Mouse (Mus musculus) gonadal fat pad, adult 2 months (tissue): Measurements from ENCODE around the gene Epo. TPM values are rescaled to one million over a fixed set of nuclear protein-coding genes. Genes with fewer than 3 reads are reported as not detected.

Experiments
- DNase-seq: peaks from one replicate; pipeline ENCODE4 v3.0.0-alpha.2; 2012; ENCODE audit warnings: low read depth
- polyA plus RNA-seq: library from polyadenylated mRNA; depleted of rRNA; stranded (reverse); fragments of >200 nt; gene quantifications from 2 replicates; pipeline ENCODE4 v1.2.3, GENCODE M21; 2012; rRNA removed

The Epo gene
- polyA plus RNA-seq, result not detected in 2 replicates

DNA sequence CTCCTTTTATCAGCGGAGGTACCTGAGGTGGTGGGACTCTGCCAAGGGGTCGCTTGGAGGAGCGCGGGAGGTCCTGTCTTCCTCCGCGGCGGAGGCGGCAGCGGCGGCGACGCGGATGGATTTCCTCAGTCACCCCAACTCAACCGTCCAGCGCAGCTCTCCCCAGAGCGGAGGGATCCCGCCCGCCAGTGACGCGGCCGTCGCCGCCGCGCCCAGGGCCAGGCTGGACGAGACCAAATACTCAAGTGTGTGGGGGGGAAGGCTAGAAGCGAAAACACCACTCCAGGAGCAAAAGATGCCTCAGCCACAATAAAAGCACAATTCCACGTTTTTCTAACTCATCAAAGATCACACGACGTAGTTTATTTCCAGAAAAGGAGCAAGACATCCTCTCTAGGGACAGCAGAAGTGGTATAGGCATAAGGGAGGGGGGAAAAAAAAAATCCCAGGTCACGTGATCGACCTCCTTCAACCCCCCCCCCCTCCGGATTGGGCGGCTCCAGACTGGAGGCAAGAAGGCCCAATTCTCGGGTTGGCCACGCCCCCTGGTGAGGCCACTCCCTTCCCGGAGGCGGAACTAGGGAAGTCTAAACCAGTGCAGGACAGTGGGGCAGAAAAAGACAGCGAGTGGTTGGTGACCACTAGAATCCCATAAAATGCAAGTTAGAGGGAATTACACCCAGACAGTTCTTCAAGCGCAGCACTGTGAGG, at the start of gene Epo, which contains the start of gene Gnb2:
TSS of gene Epo (minus strand) at position 126 of the 711 bp plus-strand sequence.
TSS of gene Gnb2 (minus strand) at position 394 of the 711 bp plus-strand sequence.
- peak; percentile 75 for DNase-seq

DNA sequence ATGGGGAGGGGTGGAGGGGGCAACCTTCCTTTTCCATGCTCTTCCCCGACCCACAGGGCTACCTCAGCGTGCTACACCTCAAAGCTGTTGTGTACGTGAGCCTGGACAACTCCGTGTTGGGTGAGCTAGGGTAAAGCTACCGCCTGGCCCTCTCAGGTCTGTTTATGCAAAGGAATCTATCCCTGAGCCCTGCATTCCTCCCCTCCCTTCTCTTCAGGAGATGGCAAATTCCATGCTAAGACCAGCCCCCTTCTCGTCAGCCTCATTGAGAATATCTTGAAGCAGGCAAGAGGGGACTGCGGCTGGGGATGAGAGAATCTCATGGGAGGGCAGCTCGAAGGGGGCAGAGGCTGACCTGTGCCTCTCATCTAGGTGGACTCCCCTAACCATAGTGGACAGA, 49.7 kb upstream of the Epo start:
- no peak for DNase-seq

DNA sequence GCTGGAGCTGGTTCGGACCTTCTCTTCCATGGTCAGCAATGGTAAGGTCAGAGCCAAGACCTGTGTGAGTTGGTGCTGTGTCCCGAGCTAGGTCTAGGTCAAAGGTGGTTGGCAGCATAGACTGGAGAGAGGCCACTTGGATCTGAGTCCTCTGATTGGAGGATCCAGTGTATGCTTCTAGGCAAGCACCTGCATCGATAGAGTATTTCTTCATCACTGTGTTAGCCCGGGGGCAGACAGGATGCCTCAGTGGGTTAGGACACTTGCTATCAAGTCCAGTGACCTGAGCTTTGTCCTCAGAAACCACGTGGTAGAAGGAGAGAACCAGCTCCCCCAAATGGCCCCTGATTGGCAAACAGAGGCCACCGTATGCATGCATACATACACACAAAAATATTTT, 47.2 kb upstream of the Epo start:
- no peak for DNase-seq

DNA sequence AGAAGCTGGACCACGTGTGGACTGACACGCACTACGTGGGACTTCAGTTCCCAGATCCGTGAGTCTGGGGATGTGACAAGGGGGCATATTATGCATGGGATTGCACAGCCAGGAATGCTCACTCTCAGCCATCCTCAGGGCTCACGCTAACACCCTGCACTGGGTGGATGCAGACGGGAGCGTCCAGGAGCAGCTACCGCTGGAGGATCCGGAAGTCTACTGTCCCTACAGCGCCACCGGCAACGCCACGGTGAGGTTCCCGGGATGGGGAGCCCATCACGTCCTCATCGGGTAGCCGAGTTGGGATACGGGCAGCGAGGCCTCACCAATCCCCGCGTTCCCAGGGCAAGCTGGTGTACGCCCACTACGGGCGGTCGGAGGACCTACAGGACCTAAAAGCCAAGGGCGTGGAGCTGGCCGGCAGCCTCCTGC, 41.4 kb upstream of the Epo start:
- DNase-seq, result no peak

DNA sequence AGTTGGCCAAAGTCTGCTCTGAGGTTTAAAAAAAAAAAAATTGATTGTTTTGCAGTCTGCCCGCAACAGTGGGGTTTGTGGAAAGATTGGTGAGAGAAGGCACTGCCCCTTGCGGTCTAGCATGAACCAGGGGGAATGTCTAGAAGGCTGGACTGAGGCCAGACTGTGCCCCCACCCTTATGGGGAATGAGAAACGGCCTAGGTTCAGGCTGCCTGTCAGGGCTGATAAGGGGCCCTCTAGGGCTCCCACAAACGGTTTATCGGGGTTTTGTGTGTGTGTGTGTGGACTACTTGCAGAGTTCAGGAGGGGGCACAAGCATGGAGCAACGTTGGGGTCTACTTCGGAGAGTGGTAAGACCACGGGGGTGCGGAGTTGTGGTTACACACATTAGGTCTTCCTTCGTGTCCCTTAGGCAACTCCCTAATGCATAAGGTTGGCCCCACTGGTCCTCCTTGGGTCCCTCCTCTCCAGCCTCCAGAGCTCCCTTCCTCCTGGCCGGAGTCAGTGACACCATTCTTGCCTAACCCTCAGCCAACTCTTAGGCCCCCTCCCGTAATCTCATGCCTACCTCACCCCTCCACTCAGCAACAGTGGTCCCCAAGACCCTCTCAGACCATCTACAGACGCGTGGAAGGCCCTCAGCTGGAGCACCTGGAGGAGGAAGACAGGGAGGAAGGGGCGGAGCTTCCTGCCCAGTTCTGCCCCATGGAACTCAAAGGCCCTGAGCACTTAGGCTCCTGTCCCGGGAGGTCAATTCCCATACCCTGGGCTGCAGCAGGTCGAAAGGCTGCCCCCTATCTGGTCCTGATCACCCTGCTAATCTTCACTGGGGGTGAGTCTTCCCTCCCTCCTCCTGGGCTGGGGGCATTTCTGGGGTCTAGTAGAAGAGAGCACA, 37.9 kb upstream of the Epo start:
- no peak for DNase-seq

DNA sequence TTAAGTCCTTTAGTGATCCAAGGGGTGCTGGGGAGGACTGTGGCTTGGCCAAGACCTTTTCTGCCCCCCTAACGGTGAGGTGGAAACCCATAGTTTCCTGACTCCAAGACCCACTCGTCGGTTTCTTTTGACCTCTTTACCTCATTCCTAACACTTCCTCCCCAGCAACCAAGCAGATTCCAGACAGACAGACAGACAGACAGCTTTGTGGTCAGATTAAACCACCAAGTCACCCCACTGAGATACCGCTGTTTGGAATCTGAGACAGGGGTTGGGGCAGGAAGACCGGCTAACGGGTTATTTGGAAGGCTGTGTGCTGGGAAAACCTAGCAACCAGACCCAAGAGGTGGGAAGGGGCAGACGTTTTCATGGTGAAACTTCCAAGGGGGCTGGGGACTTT, 37.1 kb upstream of the Epo start:
- no peak for DNase-seq

DNA sequence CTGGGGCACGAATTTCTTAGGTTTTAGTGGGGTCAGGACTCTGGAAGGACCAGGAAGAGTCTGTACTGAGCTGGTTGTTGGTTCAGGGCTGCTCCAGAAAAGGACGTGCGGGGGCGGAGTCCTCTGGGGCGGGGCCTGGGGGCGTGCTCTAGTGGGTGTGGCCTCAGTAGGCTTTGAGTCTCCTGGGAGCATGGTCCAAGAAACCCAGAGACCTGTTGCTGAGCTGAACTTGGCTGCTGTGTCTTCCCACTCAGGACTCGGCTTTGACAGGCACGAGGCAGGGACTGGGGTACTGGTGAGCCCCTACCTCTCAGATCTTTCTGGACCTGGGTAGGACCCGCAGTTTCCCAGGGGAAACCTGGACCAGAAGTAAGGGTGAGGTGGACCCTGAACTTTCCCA, 36.6 kb upstream of the Epo start, which contains the start of gene Tfr2:
TSS of gene Tfr2 (plus strand) at position 176 of the 400 bp plus-strand sequence.
- DNase-seq, result no peak

DNA sequence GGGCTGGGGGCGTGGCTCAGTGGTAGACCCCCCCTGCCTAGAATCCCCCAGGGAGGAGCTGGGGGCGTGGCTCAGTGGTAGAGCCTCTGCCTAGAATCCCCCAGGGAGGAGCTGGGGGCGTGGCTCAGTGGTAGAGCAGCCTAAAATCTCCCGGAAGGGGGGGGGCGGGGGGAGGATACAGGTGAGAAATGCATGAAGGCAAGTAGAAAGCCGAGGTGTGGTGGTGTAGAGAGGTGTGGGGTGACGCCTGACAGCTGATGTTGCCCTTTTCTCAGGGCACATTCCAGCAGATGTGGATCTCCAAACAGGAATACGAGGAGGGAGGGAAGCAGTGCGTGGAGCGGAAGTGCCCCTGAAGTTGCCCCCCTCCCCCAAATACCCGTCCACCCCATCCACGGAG, 36.0 kb upstream of the Epo start:
- DNase-seq, result no peak

DNA sequence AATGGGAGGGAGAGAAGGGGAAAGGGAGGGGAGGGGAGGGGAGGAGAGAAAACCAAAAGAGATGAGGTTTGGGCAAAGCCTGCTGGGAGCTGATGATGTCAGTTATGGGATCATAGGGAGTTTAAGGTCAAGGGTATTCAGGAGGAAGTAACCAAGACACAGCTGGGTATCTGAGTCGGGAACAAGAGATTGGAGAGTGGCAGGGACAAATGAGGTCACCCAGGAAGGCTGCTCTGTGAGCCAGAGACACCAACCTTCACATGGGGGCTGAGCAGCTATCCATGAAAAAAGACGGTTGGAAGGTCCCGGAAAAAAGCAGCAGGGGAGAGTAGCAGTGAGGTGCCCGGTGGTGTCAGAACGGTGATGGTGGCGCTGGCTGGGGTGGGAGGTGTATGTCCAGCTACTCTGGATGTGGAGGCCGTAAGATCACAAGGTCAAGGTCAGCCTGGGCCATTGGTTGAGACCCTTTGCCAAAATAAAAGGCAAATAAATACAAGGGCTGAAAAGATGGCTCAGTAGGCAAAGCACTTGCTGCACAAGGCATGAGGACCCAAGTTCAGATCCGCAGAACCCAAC, 35.3 kb upstream of the Epo start:
- DNase-seq, result no peak

DNA sequence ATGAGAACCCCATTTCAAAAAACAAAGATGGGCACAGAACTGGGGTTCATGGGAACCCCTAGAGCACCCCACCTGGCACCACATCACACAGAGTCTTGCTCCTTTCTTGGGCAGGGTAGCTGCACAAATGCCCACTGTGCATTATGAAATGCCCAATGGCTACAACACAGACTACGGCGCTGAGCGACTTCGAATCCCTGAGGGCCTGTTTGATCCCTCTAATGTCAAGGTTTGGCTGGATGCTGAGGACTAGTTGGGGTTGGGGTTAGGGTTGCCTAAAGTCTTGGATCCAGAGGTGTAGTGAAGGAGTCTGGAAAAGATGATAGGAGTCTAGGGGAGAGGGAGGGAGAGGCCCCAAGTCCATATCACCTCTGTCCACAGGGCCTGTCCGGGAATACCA, 33.4 kb upstream of the Epo start:
- no peak for DNase-seq

DNA sequence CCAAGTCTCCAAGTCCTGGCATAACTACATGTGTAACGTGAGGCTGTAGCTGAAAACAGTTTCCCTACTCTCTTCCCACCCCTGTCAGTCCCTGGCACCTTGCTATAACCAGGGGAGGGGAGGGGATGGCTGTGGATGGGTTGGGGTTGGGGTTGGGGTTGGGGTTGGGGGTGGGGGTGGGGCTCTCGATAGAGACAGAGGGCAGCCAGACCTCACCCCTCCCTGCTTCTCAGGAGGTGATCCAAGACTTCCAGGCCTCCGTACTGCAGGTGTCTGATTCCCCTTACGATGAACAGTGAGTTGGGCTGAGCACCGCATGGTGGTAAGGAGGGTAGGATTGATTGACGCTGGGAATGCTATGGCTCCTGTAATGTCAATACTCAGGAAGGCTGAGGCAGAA, 32.7 kb upstream of the Epo start:
- DNase-seq, result no peak

DNA sequence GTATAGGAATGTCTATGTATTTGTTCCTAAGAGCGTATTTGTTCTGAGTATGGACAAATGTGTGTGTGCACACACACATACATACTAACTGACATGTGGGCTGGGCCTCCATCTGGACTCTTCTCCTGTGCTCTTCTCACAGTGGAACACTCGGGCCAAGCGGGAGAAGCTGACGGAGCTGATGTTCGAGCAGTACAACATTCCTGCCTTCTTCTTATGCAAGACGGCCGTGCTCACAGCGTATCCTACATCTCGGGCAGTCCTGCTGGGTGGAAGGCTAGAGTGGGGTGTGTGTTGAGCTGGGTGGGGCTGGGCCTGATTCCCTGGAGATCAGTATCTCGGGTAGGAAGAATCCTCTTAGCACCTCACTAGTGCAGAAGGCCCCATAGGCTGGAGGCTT, 29.9 kb upstream of the Epo start:
- no peak for DNase-seq

DNA sequence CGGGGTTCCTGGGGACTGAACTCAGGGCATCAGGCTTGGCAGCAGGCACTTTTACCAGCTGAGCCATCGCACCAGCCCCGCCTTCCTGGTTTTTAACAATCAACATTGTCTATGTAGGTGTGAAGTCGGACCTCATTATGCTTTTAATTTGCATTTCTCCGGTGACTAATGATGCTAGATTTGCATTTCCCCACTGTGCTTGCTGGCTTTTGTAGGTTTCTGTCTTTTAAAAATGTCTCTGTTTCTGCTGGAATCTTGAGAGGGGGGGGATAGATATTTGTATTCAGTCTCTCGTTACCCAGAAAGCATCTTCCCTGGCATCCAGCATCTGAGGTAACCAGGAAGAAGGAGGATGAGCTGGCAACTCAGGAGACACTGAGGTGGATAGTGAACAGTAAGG, 28.5 kb upstream of the Epo start:
- no peak for DNase-seq

DNA sequence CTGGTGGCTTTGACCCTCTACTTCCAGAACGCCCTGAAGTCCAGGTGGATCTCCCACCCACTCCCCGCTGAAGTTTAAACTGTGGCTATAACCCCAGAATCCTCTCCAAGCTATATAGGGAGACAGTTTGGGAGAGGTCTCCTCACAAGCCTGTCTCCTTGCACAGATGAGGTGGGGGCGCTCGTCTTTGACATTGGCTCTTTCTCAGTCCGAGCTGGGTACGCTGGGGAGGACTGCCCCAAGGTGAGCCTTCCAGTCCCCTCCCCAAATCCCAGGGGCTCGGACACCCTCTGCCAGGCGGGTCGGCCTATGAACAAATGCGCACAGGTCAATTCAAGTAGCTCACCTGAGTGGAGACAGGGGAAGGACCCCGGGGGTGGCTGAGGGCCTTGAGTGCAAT, 20.9 kb upstream of the Epo start:
- DNase-seq, result no peak

DNA sequence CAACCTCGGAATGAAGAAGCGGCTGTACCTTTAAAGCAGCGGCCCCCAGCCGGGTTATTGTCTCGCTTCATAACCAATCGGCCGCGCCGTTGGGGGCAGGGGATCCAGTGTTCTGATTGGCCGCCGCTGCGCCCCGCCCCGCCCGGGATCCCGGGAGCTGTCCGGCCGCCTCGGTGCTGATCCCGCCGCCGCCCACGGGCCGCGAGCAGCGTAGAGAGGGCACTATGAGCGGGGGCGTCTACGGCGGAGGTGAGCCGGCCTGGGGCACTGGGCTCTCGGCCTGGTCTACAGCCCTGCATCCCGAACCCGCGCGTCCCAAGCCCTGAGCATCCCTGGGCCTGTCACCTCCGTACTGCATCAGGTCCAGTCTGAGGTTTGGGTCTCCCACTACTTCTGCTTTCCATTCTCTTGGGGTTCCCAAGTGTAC, 20.4 kb upstream of the Epo start, which contains the start of gene Actl6b:
TSS of gene Actl6b (plus strand) at position 107 of the 427 bp plus-strand sequence.
- no peak for DNase-seq

DNA sequence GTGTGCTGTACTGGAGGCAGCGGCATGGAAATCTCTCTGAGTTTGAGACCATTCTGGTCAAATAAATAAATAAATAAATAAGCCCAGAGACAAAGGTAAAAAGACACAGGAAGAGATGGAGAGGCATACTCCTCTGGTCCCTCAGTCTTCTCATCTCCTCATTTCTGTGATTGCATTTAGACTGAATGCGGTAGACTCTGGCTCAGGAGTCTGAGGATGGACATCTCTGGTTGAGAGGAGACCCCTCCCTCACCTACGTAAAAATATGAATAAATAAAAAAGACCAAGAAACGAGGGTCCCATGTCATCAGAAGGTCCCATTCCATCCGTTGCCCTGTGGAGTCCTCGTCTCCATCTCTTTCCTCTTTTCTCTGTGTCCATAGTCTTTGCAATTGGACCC, 20.0 kb upstream of the Epo start:
- DNase-seq, result no peak

DNA sequence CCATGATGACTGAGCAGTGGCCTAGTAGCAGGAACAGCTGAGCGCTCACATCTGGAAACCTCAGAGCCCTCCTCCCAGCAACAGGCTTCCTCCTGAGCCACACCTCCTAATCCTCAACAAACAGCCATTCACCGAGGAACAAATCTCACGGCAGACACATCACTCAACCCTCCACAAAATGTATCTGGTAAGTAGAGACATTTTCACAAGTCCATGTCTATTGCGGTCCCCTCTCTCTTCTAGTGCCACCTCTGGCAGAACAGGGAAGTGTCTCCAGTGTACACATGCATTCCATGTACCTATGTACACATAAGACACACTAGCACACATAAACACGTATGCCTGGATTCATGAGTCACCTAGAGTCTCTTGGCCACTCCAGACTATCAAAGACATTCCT, 18.1 kb upstream of the Epo start:
- DNase-seq, result no peak

DNA sequence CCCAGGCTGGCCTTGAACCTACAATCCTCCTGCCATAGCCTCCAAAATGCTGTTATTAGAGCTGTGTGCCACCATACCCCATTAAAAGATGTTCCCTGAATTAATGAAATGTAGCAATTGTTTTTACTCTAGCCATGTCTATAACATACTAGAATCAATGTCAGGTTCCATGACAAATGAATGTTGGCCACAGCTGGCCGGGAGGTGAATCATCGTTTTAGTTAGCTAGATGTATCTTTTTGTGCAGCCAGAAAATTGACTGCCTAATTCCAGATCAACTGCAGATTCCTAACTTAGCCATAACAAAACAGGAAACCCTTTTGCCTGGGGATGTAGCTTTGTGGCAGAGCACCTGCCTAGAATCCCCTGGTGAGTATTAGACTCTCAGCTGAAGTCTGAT, 16.8 kb upstream of the Epo start:
- no peak for DNase-seq

DNA sequence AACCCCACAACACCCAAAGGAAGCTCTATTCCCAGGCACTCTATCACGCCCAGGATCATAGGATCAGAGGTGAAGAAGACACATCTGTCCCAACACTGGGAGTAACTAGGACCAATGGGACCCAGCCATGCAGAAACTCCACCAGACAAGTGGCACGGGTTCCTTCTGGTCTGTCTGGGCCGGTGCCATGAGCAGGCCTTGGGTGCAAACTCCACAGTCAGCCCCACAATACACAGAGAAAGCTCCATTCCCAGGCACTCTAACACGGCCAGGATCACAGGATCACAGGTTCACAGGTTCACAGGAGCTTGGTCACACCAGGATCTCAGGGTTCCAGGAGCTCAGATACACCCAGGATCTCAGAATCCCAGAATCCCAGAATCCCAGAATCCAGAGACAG, 12.6 kb upstream of the Epo start:
- DNase-seq, result no peak

DNA sequence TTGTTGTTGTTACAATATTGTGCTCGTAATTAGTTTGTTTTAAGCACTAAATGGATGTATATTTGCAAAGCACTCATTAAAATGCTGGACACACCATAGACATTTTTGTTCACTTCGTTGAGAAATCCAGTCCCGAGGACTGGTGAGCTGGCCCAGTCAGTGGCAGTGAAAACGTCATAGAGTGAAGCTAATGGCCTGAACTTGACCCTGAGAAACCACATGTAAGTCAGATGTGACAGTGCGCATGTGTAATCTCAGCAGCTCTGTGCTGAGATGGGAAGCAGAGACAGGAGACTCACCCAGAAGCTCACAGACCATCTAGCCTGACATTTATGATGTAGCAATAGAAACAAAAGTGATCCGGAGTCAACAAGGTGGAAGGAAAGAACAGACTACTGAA, 11.9 kb upstream of the Epo start:
- no peak for DNase-seq

DNA sequence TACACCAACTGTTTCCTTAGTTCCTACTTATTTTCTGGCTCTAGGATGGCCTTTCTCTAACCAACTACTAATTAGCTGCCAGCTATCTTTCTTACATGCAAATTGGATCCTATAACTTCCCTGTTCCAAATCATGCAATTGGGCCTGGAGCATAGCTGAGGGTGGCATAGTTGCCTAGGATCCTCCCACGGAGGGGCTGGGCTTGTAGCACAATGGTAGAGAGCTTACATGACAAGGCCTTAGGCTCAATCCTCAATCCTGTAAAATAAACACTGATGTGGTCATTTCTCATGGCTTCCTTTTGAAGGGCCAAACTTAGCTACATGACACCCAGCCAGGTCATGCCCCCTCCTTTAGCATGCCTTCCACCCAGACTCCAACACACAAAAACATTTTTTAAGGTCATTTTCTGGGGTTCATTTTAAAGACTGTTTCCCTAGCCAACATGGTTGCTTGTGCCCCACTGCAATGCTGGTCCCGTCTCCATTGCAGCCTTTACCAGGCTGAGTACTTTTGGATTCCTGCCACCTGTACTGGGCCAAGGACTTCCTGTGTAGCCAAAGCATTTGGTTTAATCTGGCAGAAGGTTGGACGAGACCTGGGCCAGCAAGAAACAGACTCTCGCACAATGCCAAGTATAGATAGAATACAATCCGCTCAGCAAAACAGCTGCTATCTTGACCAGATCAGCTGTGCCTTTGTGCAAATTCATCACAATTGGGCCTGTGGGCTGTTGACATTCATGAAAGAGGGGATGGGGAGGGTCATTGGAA, 8.9 kb upstream of the Epo start:
- peak; percentile 38 for DNase-seq

DNA sequence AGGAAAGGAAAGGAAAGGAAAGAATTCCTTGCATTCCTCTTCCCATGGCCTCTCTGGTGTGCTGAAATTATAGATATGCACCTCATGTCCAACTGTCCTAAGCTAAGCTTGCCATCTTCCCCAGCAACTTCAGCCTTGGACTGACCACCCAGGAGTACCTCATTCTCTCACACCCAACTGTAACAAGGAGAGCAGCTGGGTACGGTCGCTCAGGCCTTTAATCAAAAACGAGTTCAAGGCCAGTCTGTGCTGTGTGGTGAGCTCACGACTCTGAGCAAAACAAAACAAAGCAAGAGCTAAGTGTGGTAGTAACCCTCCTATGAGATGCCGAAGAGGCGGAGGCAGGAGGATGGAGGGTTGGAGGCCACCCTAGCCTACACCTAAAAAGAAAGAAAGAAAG, 7.9 kb upstream of the Epo start:
- DNase-seq, result no peak
